Mouse (Mus musculus): ENCODE results near the gene Adat3. TPM values are rescaled to one million over a fixed set of nuclear protein-coding genes. Genes with fewer than 3 reads are reported as not detected.
A peak's percentile ranks its signal among the peaks of the same experiment; 100 is the strongest.

The Adat3 gene
- polyA plus RNA-seq, 1 experiment from 2014 or later = 5.8 TPM

DNA sequence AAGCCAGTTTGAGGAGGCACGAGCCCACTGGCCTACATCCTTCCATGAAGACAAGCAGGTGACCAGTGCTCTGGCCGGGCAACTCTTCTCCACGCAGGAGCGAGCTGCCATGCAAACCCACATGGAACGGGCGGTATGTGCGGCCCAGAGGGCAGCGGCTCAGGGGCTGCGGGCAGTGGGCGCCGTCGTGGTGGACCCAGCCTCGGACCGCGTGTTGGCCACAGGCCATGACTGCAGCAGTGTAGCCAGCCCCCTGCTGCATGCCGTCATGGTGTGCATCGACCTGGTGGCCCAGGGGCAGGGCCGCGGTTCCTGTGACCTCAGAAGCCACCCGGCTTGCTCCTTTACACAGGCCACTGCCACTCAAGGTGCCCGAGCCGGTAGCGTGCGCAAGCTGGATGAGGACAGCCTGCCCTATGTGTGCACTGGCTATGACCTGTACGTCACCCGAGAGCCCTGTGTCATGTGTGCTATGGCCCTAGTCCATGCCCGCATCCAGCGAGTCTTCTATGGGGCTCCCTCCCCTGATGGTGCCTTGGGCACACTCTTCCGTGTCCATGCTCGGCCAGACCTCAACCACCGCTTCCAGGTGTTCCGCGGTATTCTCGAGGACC lies 4.2 kb downstream of the Adat3 start:
- Histone ChIP-seq H3K9ac (replicated peaks; ENCODE audit: low read length) (no peak overlapping the region), H3K27ac (replicated peaks; ENCODE audit: low read depth, low read length) (no peak overlapping the region), H3K27me3 (ENCODE audit: control insufficient read depth, insufficient read depth, low read length) (no peaks in the 10 kb centered on the region), H3K9me3 (replicated peaks; ENCODE audit: control insufficient read depth, low read length) (no peaks in the 10 kb centered on the region), H3K4me1 (ENCODE audit: control insufficient read depth, insufficient read depth, low read length) (peaks cover 7% of the 10 kb centered on the region), H3K4me2 (ENCODE audit: low read depth, low read length) (no peak overlapping the region), H3K4me3 (ENCODE audit: low read depth, low read length) (no peak overlapping the region), H3K36me3 (replicated peaks; ENCODE audit: control insufficient read depth, insufficient read depth, low read depth, low read length) (peaks cover 7% of the 10 kb centered on the region)
- 95% methylated on average over 34 of the region's 34 CpGs for WGBS
- ATAC-seq (replicated peaks; ENCODE audit: insufficient number of reproducible peaks, low FRiP score, low TSS enrichment, low read depth) = no peak
- no peak for DNase-seq (ENCODE audit: low spot score)

DNA sequence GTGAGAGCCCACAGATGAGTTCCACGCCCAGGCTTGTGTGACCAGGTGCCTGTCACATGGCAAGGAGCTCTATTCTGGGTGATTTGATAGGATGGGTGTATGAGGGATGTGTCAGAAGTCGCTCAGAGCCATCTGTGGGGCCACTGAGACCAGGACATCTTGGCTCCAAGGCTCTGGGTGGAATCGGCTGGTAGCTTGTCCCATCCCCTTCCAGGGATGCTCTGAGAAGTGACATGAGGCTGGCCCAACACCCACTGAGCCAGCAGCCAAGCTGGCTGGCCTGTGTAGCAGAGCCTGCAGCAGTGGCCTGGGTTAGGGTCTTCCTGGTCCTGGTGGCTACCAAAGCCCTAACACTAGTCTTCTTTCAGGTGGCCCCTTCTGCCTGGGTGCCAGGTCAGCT lies 5.8 kb downstream of the Adat3 start:
- Histone ChIP-seq H3K36me3 (replicated peaks; ENCODE audit: control insufficient read depth, insufficient read depth, low read depth, low read length) (peaks cover 12% of the 10 kb centered on the region), H3K4me2 (ENCODE audit: low read depth, low read length) (no peak overlapping the region), H3K27ac (replicated peaks; ENCODE audit: low read depth, low read length) (no peak overlapping the region), H3K9ac (replicated peaks; ENCODE audit: low read length) (no peak overlapping the region), H3K4me3 (ENCODE audit: low read depth, low read length) (no peak overlapping the region), H3K27me3 (ENCODE audit: control insufficient read depth, insufficient read depth, low read length) (no peaks in the 10 kb centered on the region), H3K4me1 (ENCODE audit: control insufficient read depth, insufficient read depth, low read length) (peaks cover 7% of the 10 kb centered on the region), H3K9me3 (replicated peaks; ENCODE audit: control insufficient read depth, low read length) (no peaks in the 10 kb centered on the region)
- WGBS = 88% methylated on average over 3 of the region's 3 CpGs
- ATAC-seq (replicated peaks; ENCODE audit: insufficient number of reproducible peaks, low FRiP score, low TSS enrichment, low read depth) (no peak), DNase-seq (ENCODE audit: low spot score) (no peak)

DNA sequence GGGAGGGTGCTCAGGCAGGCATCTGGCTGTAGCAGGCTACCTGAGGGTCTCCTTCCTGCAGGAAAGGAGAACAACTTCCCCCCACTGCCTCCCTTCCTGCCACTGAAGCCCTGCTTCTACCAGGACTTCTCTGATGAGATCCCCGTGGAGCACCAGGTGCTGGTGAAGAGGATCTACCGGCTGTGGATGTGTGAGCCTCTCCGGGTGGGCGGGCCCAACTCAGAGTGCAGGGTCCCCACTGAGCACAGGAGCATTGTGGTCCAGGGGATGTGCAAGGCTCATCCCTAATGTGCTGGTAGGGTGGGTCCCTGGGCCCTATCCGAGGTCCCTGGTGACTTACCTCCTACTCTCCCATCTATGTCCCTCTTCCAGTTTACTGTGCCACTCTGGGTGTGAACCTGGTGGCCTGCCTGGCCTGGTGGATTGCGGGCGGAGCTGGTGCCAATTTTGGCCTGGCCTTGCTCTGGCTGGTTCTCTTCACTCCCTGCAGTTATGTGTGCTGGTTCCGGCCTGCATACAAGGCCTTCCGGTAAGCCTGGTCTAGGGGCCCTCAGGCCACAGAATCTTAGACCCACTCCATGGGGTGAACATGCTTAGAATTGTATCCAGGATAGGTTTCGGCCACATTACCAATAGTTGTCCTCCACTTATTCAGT lies 6.7 kb downstream of the Adat3 start:
- Histone ChIP-seq H3K4me3 (ENCODE audit: low read depth, low read length) (no peak overlapping the region), H3K36me3 (replicated peaks; ENCODE audit: control insufficient read depth, insufficient read depth, low read depth, low read length) (peaks cover 12% of the 10 kb centered on the region), H3K9ac (replicated peaks; ENCODE audit: low read length) (no peak overlapping the region), H3K4me1 (ENCODE audit: control insufficient read depth, insufficient read depth, low read length) (no peaks in the 10 kb centered on the region), H3K9me3 (replicated peaks; ENCODE audit: control insufficient read depth, low read length) (no peaks in the 10 kb centered on the region), H3K27ac (replicated peaks; ENCODE audit: low read depth, low read length) (no peak overlapping the region), H3K27me3 (ENCODE audit: control insufficient read depth, insufficient read depth, low read length) (no peaks in the 10 kb centered on the region), H3K4me2 (ENCODE audit: low read depth, low read length) (no peak overlapping the region)
- DNase-seq (ENCODE audit: low spot score) (no peak), ATAC-seq (replicated peaks; ENCODE audit: insufficient number of reproducible peaks, low FRiP score, low TSS enrichment, low read depth) (no peak)
- WGBS = 94% methylated on average over 10 of the region's 10 CpGs

DNA sequence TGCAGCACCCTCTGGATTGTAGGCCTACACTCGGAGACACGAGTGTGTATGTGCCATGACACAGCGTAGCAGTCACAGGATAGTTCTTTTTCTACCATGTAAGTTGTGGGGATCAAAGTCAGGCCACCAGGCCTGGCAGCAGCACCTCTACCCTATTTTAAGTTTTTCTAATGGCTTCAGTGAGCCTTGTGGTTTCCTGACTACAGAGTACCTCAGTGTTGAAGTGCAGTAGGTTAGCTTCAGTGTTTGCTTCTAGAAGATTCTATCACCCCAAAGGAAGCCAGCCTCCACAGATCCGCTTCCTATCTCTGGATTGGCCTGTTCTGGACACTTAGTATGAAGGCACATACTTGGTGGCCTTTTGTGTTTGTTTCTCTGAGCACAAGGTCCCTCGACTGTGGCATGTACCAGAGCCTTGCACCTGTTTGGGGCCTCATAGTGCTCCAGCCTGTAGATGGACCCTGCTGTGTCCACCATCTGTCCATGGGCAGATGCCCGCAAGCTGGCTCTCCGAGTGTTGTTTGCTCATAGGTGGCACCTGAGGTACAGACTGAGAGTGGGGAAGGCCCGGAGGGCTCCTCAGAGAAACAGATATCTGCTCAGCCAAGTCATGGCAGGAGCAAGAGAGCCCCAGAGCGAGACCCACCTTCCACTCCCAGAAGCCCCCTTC lies 7.6 kb downstream of the Adat3 start:
- DNase-seq (ENCODE audit: low spot score) = no peak
- no peaks in the 10 kb centered on the region for H3K9me3 ChIP-seq (replicated peaks; ENCODE audit: control insufficient read depth, low read length)
- H3K4me1 ChIP-seq (ENCODE audit: control insufficient read depth, insufficient read depth, low read length) = no peaks in the 10 kb centered on the region
- 92% methylated on average over 9 of the region's 9 CpGs for WGBS
- H3K27me3 ChIP-seq (ENCODE audit: control insufficient read depth, insufficient read depth, low read length) = no peaks in the 10 kb centered on the region
- H3K4me2 ChIP-seq (ENCODE audit: low read depth, low read length) = no peak overlapping the region
- no peak overlapping the region for H3K9ac ChIP-seq (replicated peaks; ENCODE audit: low read length)
- no peak overlapping the region for H3K27ac ChIP-seq (replicated peaks; ENCODE audit: low read depth, low read length)
- no peak overlapping the region for H3K4me3 ChIP-seq (ENCODE audit: low read depth, low read length)
- ATAC-seq (replicated peaks; ENCODE audit: insufficient number of reproducible peaks, low FRiP score, low TSS enrichment, low read depth) = no peak
- peaks cover 12% of the 10 kb centered on the region for H3K36me3 ChIP-seq (replicated peaks; ENCODE audit: control insufficient read depth, insufficient read depth, low read depth, low read length)

DNA sequence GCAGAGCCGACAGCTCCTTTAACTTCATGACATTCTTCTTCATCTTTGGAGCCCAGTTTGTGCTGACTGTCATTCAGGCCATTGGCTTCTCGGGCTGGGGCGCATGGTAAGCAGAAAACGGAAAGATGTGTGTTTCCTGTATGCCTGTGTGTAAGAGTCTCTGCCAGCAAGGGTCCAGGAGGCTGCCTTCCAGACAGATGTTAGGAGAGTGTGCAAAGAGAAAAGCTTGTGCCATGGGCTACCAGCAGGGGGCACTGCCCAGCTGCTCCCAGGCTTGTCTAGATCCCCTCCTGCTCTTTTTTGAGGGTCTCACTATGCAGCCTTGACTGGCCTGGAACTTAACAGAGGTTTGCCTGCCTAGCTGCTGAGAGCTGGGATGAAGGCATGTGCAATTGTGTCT lies 8.3 kb downstream of the Adat3 start:
- ATAC-seq (replicated peaks; ENCODE audit: insufficient number of reproducible peaks, low FRiP score, low TSS enrichment, low read depth) = no peak
- Histone ChIP-seq H3K27ac (replicated peaks; ENCODE audit: low read depth, low read length) (0 out of 2 replicates have a peak overlapping the region, but pooled peaks have one; percentile 11), H3K9me3 (replicated peaks; ENCODE audit: control insufficient read depth, low read length) (no peaks in the 10 kb centered on the region), H3K4me1 (ENCODE audit: control insufficient read depth, insufficient read depth, low read length) (no peaks in the 10 kb centered on the region), H3K4me2 (ENCODE audit: low read depth, low read length) (no peak overlapping the region), H3K4me3 (ENCODE audit: low read depth, low read length) (no peak overlapping the region), H3K9ac (replicated peaks; ENCODE audit: low read length) (no peak overlapping the region; the same call in 1 of the 2 replicates), H3K27me3 (ENCODE audit: control insufficient read depth, insufficient read depth, low read length) (no peaks in the 10 kb centered on the region), H3K36me3 (replicated peaks; ENCODE audit: control insufficient read depth, insufficient read depth, low read depth, low read length) (peaks cover 12% of the 10 kb centered on the region)
- DNase-seq (ENCODE audit: low spot score) = peak; percentile 63
- 75% methylated on average over 4 of the region's 4 CpGs for WGBS

DNA sequence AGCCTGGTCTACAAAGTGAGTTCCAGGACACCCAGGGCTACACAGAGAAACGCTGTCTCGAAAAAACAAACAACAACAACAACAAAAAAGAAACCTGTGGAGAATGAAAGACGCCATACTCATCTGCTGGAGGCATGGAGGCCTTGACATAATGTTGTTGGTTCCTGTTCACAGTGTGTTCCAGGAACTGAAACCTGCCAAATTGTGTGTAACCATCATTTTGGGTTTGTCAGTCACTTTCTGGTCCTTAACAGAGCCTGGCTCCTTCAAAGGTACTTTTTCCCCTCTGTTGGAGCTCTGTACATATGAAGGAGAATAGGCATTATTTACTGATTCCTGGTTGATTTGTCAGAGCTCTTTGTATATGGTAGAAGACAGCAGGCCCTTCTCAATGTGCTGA lies 9.2 kb downstream of the Adat3 start:
- 96% methylated on average over 3 of the region's 3 CpGs for WGBS
- H3K9me3 ChIP-seq (replicated peaks; ENCODE audit: control insufficient read depth, low read length) = no peaks in the 10 kb centered on the region
- no peak for DNase-seq (ENCODE audit: low spot score)
- H3K9ac ChIP-seq (replicated peaks; ENCODE audit: low read length) = no peak overlapping the region
- H3K27me3 ChIP-seq (ENCODE audit: control insufficient read depth, insufficient read depth, low read length) = no peaks in the 10 kb centered on the region
- H3K36me3 ChIP-seq (replicated peaks; ENCODE audit: control insufficient read depth, insufficient read depth, low read depth, low read length) = peaks cover 8% of the 10 kb centered on the region
- no peak overlapping the region for H3K27ac ChIP-seq (replicated peaks; ENCODE audit: low read depth, low read length)
- no peaks in the 10 kb centered on the region for H3K4me1 ChIP-seq (ENCODE audit: control insufficient read depth, insufficient read depth, low read length)
- no peak for ATAC-seq (replicated peaks; ENCODE audit: insufficient number of reproducible peaks, low FRiP score, low TSS enrichment, low read depth)
- no peak overlapping the region for H3K4me3 ChIP-seq (ENCODE audit: low read depth, low read length)
- H3K4me2 ChIP-seq (ENCODE audit: low read depth, low read length) = no peak overlapping the region

DNA sequence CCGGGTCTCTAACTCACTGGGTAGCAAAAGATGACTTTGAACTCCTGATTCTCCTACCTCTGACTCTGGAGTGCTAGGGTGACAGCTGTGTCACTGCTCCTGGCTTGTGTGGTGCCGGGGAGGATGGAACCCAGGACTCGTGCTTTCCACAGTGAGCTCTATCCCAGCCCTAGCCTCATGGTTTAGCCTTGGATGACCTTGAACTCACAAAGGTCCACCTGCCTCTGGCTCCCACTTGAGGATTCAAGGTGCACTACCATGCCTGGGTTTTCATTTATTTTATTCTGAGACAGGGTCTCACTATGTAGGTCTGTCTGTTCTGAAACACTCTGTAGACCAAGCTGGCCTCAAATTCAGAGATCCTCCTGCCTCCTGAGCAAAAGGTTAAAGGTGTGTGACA lies 11.1 kb downstream of the Adat3 start:
- Histone ChIP-seq H3K4me1 (ENCODE audit: control insufficient read depth, insufficient read depth, low read length) (no peaks in the 10 kb centered on the region), H3K27ac (replicated peaks; ENCODE audit: low read depth, low read length) (no peak overlapping the region), H3K36me3 (replicated peaks; ENCODE audit: control insufficient read depth, insufficient read depth, low read depth, low read length) (peaks cover 5% of the 10 kb centered on the region), H3K9me3 (replicated peaks; ENCODE audit: control insufficient read depth, low read length) (no peaks in the 10 kb centered on the region), H3K4me2 (ENCODE audit: low read depth, low read length) (no peak overlapping the region), H3K27me3 (ENCODE audit: control insufficient read depth, insufficient read depth, low read length) (no peaks in the 10 kb centered on the region), H3K9ac (replicated peaks; ENCODE audit: low read length) (no peak overlapping the region), H3K4me3 (ENCODE audit: low read depth, low read length) (no peak overlapping the region)
- DNase-seq (ENCODE audit: low spot score) (no peak), ATAC-seq (replicated peaks; ENCODE audit: insufficient number of reproducible peaks, low FRiP score, low TSS enrichment, low read depth) (no peak)
- 90% methylated on average over 3 of the region's 3 CpGs for WGBS

DNA sequence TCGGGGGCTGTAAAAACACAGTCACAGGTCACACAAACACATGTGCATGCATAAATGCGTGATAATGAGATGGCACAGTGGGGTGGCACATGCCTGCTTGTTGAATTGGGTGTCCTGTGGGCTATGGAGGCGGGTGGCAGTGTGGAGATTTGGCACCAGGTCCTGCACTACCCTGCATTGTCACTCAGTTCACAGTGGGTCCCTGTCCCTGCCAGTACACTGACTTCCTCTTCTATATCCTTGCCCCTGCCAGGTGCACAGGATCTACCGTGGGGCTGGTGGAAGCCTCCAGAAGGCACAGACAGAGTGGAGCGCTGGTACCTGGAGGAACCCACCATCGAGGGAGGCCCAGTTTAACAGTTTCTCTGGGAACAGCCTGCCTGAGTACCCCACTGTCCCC lies 11.7 kb downstream of the Adat3 start:
- Histone ChIP-seq H3K27me3 (ENCODE audit: control insufficient read depth, insufficient read depth, low read length) (no peaks in the 10 kb centered on the region), H3K4me1 (ENCODE audit: control insufficient read depth, insufficient read depth, low read length) (no peaks in the 10 kb centered on the region), H3K36me3 (replicated peaks; ENCODE audit: control insufficient read depth, insufficient read depth, low read depth, low read length) (peaks cover 5% of the 10 kb centered on the region), H3K9me3 (replicated peaks; ENCODE audit: control insufficient read depth, low read length) (no peaks in the 10 kb centered on the region), H3K4me2 (ENCODE audit: low read depth, low read length) (no peak overlapping the region), H3K27ac (replicated peaks; ENCODE audit: low read depth, low read length) (no peak overlapping the region), H3K4me3 (ENCODE audit: low read depth, low read length) (no peak overlapping the region), H3K9ac (replicated peaks; ENCODE audit: low read length) (no peak overlapping the region)
- WGBS = 92% methylated on average over 6 of the region's 6 CpGs
- DNase-seq (ENCODE audit: low spot score) (no peak), ATAC-seq (replicated peaks; ENCODE audit: insufficient number of reproducible peaks, low FRiP score, low TSS enrichment, low read depth) (no peak)

All from embryonic facial prominence, embryonic 11.5 days (tissue).